Mouse (Mus musculus) bone marrow macrophage, adult 2 months (primary cell): ENCODE results near the gene Adam19. TPM values are rescaled to one million over a fixed set of nuclear protein-coding genes. Genes with fewer than 3 reads are reported as not detected.
A peak's percentile ranks its signal among the peaks of the same experiment; 100 is the strongest.

Experiments
- H3K27ac ChIP-seq: 2 replicates; pipeline ENCODE4 v1.5.1; 2012; ENCODE audit warnings: low read depth, low read length; ENCODE audit not compliant: insufficient read depth
- H3K4me1 ChIP-seq: 2 replicates; pipeline ENCODE4 v1.6.1; 2012; ENCODE audit warnings: low read length; ENCODE audit not compliant: control insufficient read depth, insufficient read depth
- H3K4me3 ChIP-seq: 2 replicates; pipeline ENCODE4 v1.5.1; 2012; ENCODE audit warnings: mild to moderate bottlenecking, low read length, moderate library complexity; ENCODE audit not compliant: insufficient read depth
- CTCF ChIP-seq: IDR thresholded peaks from 2 replicates; pipeline ENCODE4 v1.5.1; 2012; ENCODE audit warnings: low read depth, mild to moderate bottlenecking, low read length, moderate library complexity
- POLR2A ChIP-seq: IDR thresholded peaks from 2 replicates; pipeline ENCODE4 v1.6.1; 2012; ENCODE audit warnings: mild to moderate bottlenecking, low read depth, low read length, borderline replicate concordance
- polyA plus RNA-seq: library from polyadenylated mRNA; stranded (reverse); fragments of >200 nt; gene quantifications from 2 replicates; pipeline ENCODE4 v1.2.4, GENCODE M21; 2012; ENCODE audit not compliant: missing spikeins, insufficient read depth, insufficient read length

The Adam19 gene
- polyA plus RNA-seq, 1 experiment = 19.0 TPM

- H3K4me3 ChIP-seq = no peak overlapping the region
- TF ChIP-seq CTCF = no peak
- no peak for TF ChIP-seq POLR2A
- H3K4me1 ChIP-seq = peaks cover 14% of the 10 kb centered on the region
- H3K27ac ChIP-seq = no peak overlapping the region
These were observed 16.8 kb downstream of the Adam19 start for GRCm38 (mm10) chr11:46072466-46073060.

- H3K4me3 ChIP-seq = no peak overlapping the region
- peaks cover 18% of the 10 kb centered on the region for H3K4me1 ChIP-seq
- no peak for TF ChIP-seq POLR2A
- TF ChIP-seq CTCF = no peak
- no peak overlapping the region for H3K27ac ChIP-seq
These were observed 17.5 kb downstream of the Adam19 start for GRCm38 (mm10) chr11:46073061-46073849.

- Histone ChIP-seq H3K4me3 (no peak overlapping the region), H3K4me1 (peaks cover 18% of the 10 kb centered on the region), H3K27ac (no peak overlapping the region)
- TF ChIP-seq CTCF (no peak), POLR2A (no peak)
These were observed 18.3 kb downstream of the Adam19 start for GRCm38 (mm10) chr11:46073850-46074688.

DNA sequence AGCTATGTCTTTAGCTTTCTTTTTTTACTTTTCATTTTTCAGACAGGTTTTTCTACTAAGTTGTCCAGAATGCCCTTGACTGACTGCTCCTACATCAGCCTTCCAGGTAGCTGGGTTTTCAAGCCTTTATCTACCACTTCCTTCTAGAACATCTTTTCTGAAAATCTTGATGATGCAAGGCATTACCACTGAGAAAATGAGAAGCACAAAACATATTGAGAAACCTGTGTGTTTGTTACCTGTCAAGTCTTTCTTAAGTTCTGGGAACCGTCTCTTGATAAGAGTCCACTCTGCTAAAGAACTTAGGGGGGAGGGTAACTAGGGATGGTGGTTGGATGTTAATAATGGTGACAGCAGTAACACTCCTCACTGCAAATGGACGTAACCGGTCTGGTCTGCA is 19.7 kb downstream of the Adam19 start:
- peaks cover 18% of the 10 kb centered on the region for H3K4me1 ChIP-seq
- TF ChIP-seq CTCF (no peak), POLR2A (no peak)
- H3K4me3 ChIP-seq = no peak overlapping the region
- no peak overlapping the region for H3K27ac ChIP-seq

- H3K4me3 ChIP-seq = no peak overlapping the region
- H3K27ac ChIP-seq = peak overlapping the region; percentile 69
- H3K4me1 ChIP-seq = peaks cover 18% of the 10 kb centered on the region
- no peak for TF ChIP-seq POLR2A
These were observed 20.8 kb downstream of the Adam19 start for GRCm38 (mm10) chr11:46076442-46077158.

GRCm38 (mm10) chr11:46077304-46077703 is 21.5 kb downstream of the Adam19 start:
- Histone ChIP-seq H3K27ac (peak overlapping the region; percentile 56), H3K4me3 (no peak overlapping the region), H3K4me1 (peaks cover 18% of the 10 kb centered on the region)
- TF ChIP-seq POLR2A (no peak), CTCF (no peak)

DNA sequence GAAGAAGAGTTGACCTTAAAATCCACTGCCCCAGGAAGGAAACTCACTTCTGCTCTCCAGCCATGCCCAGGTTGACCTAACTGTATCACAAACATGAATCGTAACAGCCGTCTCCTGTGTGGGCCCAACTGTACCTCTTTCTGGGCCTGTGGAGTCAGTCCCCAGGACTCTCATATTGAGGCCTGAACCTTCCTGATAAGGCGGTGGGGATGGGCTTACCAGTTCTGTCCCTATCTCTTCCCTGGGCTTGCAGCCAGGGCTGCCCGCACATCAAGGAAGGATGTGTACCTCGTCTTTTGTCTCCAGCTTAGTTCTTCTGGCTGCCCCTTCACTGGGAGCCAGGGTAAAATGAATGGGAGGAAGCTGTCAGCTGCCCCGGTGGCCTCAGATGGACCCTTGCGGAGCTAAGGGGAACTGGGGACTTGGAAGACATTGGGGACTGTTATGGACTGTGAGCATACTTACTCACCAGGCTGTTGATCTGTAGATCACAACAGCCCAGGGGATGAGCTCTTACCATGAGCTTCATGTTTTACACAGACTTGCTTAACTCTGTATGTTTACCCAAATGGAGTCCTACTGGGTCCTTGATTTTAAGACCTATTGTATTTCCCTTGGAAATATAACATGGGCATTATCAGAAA is 22.1 kb downstream of the Adam19 start:
- no peak for TF ChIP-seq CTCF
- TF ChIP-seq POLR2A = no peak
- Histone ChIP-seq H3K4me3 (no peak overlapping the region), H3K27ac (peak overlapping the region; percentile 22)

GRCm38 (mm10) chr11:46081075-46081474 is 25.3 kb downstream of the Adam19 start:
- Histone ChIP-seq H3K4me3 (no peak overlapping the region), H3K4me1 (peaks cover 14% of the 10 kb centered on the region), H3K27ac (no peak overlapping the region)
- TF ChIP-seq CTCF (no peak), POLR2A (no peak)

More for the DNA sequence above, 22.1 kb downstream of the Adam19 start:
- peaks cover 18% of the 10 kb centered on the region for H3K4me1 ChIP-seq

DNA sequence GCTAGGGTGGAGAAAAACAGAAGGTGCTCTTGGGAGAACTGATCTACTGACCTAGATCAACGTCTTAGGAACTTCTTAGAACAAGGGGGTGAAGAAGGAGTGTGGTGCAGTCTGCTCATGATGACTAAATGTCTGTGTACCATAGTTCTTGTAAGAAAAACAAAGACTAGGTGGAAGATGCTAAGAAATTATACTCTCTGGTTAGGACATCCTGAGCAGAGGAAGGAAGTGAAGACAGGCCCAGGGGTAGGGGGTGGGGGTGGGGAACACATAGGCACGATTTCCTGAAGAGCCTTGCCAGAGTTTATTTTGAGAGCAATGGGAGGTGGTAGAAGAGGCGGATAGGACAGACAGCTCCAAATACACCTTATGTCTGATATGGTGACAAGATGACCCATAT is 27.6 kb downstream of the Adam19 start:
- TF ChIP-seq CTCF (no peak), POLR2A (no peak)
- H3K4me1 ChIP-seq = no peaks in the 10 kb centered on the region
- H3K4me3 ChIP-seq = no peak overlapping the region
- no peak overlapping the region for H3K27ac ChIP-seq
